Mouse (Mus musculus): ENCODE data around the gene Pcbp1.
A peak's percentile ranks its signal among the peaks of the same experiment; 100 is the strongest.
"Not testable (repeated sequence)": the region's sequence is repeated elsewhere in the genome, so short reads cannot be mapped to it uniquely, and the experiment has no call there.

Gene Pcbp1

GRCm38 (mm10) chr6:86493469-86494263 lies 32.5 kb downstream of the Pcbp1 start:
- DNase-seq (ENCODE audit: low spot score): no peak

- DNase-seq (ENCODE audit: low spot score): not testable (repeated sequence)
Observed at GRCm38 (mm10) chr6:86490413-86490812, 35.7 kb downstream of the Pcbp1 start.

- no peak for DNase-seq (ENCODE audit: low spot score)
Observed at GRCm38 (mm10) chr6:86489945-86490344, 36.2 kb downstream of the Pcbp1 start.

GRCm38 (mm10) chr6:86488149-86488485 lies 38.0 kb downstream of the Pcbp1 start:
- DNase-seq (ENCODE audit: low spot score): no peak

- DNase-seq (ENCODE audit: low spot score): peak; percentile 62
Observed at GRCm38 (mm10) chr6:86487358-86488148, 38.6 kb downstream of the Pcbp1 start.

GRCm38 (mm10) chr6:86485943-86486640 lies 40.0 kb downstream of the Pcbp1 start:
- DNase-seq (ENCODE audit: low spot score): no peak

- no peak for DNase-seq (ENCODE audit: low spot score)
Observed at GRCm38 (mm10) chr6:86481871-86482270, 44.2 kb downstream of the Pcbp1 start.

GRCm38 (mm10) chr6:86480189-86480831 lies 45.8 kb downstream of the Pcbp1 start:
- DNase-seq (ENCODE audit: low spot score): no peak

GRCm38 (mm10) chr6:86479816-86480188 lies 46.3 kb downstream of the Pcbp1 start:
- no peak for DNase-seq (ENCODE audit: low spot score)

GRCm38 (mm10) chr6:86479311-86479710 lies 46.8 kb downstream of the Pcbp1 start:
- no peak for DNase-seq (ENCODE audit: low spot score)

- DNase-seq (ENCODE audit: low spot score): no peak
Observed at GRCm38 (mm10) chr6:86476931-86477330, 49.2 kb downstream of the Pcbp1 start.

- no peak for DNase-seq (ENCODE audit: low spot score)
Observed at GRCm38 (mm10) chr6:86475462-86476167, 50.5 kb downstream of the Pcbp1 start.

GRCm38 (mm10) chr6:86474646-86475181 lies 51.4 kb downstream of the Pcbp1 start:
- no peak for DNase-seq (ENCODE audit: low spot score)
